Mouse (Mus musculus) urinary bladder, postnatal 10 days (tissue): ENCODE results near the gene Pkib.

Experiments used
- DNase-seq: peaks from one replicate; pipeline ENCODE4 v3.0.0; 2022; ENCODE audit warnings: low spot score

Pkib gene

GRCm38 (mm10) chr10:57631896-57632867 is at the start of gene Pkib:
Gene Pkib, plus strand, starts transcription at chr10:57631981.
- no peak for DNase-seq

GRCm38 (mm10) chr10:57583927-57584326 is 47.9 kb upstream of the Pkib start:
- DNase-seq: no peak

GRCm38 (mm10) chr10:57594266-57594665 is 37.5 kb upstream of the Pkib start:
- DNase-seq: no peak

GRCm38 (mm10) chr10:57597172-57597571 is 34.6 kb upstream of the Pkib start:
- DNase-seq: no peak

GRCm38 (mm10) chr10:57602951-57603350 is 28.8 kb upstream of the Pkib start:
- DNase-seq: no peak

GRCm38 (mm10) chr10:57623311-57623710 is 8.5 kb upstream of the Pkib start:
- no peak for DNase-seq

GRCm38 (mm10) chr10:57627773-57628172 is 4.0 kb upstream of the Pkib start:
- no peak for DNase-seq

- DNase-seq: no peak
Observed at GRCm38 (mm10) chr10:57630557-57630956, 1.2 kb upstream of the Pkib start.

GRCm38 (mm10) chr10:57632868-57633240 is 1.1 kb downstream of the Pkib start:
- no peak for DNase-seq

- no peak for DNase-seq
Observed at GRCm38 (mm10) chr10:57636970-57637369, 5.2 kb downstream of the Pkib start.

- DNase-seq: no peak
Observed at GRCm38 (mm10) chr10:57638250-57638649, 6.5 kb downstream of the Pkib start.

GRCm38 (mm10) chr10:57639540-57639939 is 7.8 kb downstream of the Pkib start:
- no peak for DNase-seq

GRCm38 (mm10) chr10:57653297-57653696 is 21.5 kb downstream of the Pkib start:
- DNase-seq: no peak

- DNase-seq: no peak
Observed at GRCm38 (mm10) chr10:57660505-57660904, 28.7 kb downstream of the Pkib start.

GRCm38 (mm10) chr10:57663758-57664157 is 32.0 kb downstream of the Pkib start:
- DNase-seq: no peak

GRCm38 (mm10) chr10:57664253-57664652 is 32.5 kb downstream of the Pkib start:
- no peak for DNase-seq

- no peak for DNase-seq
Observed at GRCm38 (mm10) chr10:57675740-57676139, 44.0 kb downstream of the Pkib start.

- DNase-seq: no peak
Observed at GRCm38 (mm10) chr10:57687999-57688398, 56.2 kb downstream of the Pkib start.

- no peak for DNase-seq
Observed at GRCm38 (mm10) chr10:57690161-57690560, 58.4 kb downstream of the Pkib start.

- DNase-seq: no peak
Observed at GRCm38 (mm10) chr10:57702246-57702645, 70.5 kb downstream of the Pkib start.

GRCm38 (mm10) chr10:57721035-57721434 is 89.3 kb downstream of the Pkib start:
- DNase-seq: no peak

GRCm38 (mm10) chr10:57722363-57722762 is 90.6 kb downstream of the Pkib start:
- DNase-seq: no peak

- DNase-seq: no peak
Observed at GRCm38 (mm10) chr10:57727666-57728065, 95.9 kb downstream of the Pkib start.

GRCm38 (mm10) chr10:57731672-57732071 is 99.9 kb downstream of the Pkib start:
- no peak for DNase-seq
